Mouse (Mus musculus) CH12.LX (cell line): ENCODE results near the gene Srpr. TPM values are rescaled to one million over a fixed set of nuclear protein-coding genes. Genes with fewer than 3 reads are reported as not detected.

Experiments
- DNase-seq: peaks from one replicate; pipeline ENCODE4 v3.0.0-alpha.2; 2013; ENCODE audit errors: extremely low read depth
- H3K27ac ChIP-seq: 2 replicates; pipeline ENCODE4 v1.5.1; 2012; ENCODE audit warnings: low read depth, mild to moderate bottlenecking, control low read depth, moderate library complexity; ENCODE audit not compliant: insufficient read depth
- H3K27me3 ChIP-seq: replicated peaks from 2 replicates; pipeline ENCODE3; 2012; ENCODE audit warnings: inconsistent platforms
- H3K36me3 ChIP-seq, 2 experiments: replicated peaks in 1 of 2; 2 replicates each; pipeline versions ENCODE3 to v1.6.1; 2012; ENCODE audit warnings: inconsistent platforms in 1 of 2, low read length in 1 of 2, mild to moderate bottlenecking in 1 of 2, mixed read lengths in 1 of 2, moderate library complexity in 1 of 2; ENCODE audit not compliant: control insufficient read depth in 1 of 2, insufficient read depth in 1 of 2
- H3K4me1 ChIP-seq, 2 experiments: 2 replicates each; pipeline ENCODE4 v1.6.1; 2012; ENCODE audit warnings: inconsistent platforms in 1 of 2, moderate library complexity in 1 of 2; ENCODE audit not compliant: insufficient read depth in 2 of 2, control insufficient read depth in 1 of 2
- H3K4me2 ChIP-seq: 2 replicates; pipeline ENCODE4 v1.6.1; 2012; ENCODE audit warnings: low read depth, mild to moderate bottlenecking, control low read depth; ENCODE audit not compliant: poor library complexity, insufficient read depth, severe bottlenecking
- H3K4me3 ChIP-seq, 3 experiments: fragments of 150-350 bp in 1 of 3; sonication (generic) in 1 of 3; replicated peaks in 1 of 3; 2 replicates each; pipeline versions ENCODE3 to v1.5.1; 2011 to 2012; ENCODE audit warnings: low read depth in 2 of 3, low read length in 2 of 3, mild to moderate bottlenecking in 2 of 3, moderate library complexity in 2 of 3, control low read depth in 1 of 3, improper control_type of control experiment in 1 of 3, inconsistent platforms in 1 of 3, mixed read lengths in 1 of 3; ENCODE audit not compliant: poor library complexity in 1 of 3
- H3K79me2 ChIP-seq: replicated peaks from 2 replicates; pipeline ENCODE4 v1.6.1; 2012; ENCODE audit warnings: mild to moderate bottlenecking, moderate library complexity; ENCODE audit not compliant: control insufficient read depth, poor library complexity, insufficient read depth, severe bottlenecking; ENCODE audit errors: extremely low read depth
- H3K9ac ChIP-seq: 2 replicates; pipeline ENCODE4 v1.6.1; 2012; ENCODE audit warnings: low read depth, mild to moderate bottlenecking, control low read depth, moderate library complexity; ENCODE audit not compliant: insufficient read depth
- H3K9me3 ChIP-seq: replicated peaks from 2 replicates; pipeline ENCODE3; 2012; ENCODE audit warnings: low read length, inconsistent platforms, mixed read lengths
- CHD1 ChIP-seq: IDR thresholded peaks from 2 replicates; pipeline ENCODE4 v1.6.1; 2012; ENCODE audit warnings: low read depth, low read length, improper control_type of control experiment, inconsistent platforms
- GABPA ChIP-seq: IDR thresholded peaks from 2 replicates; pipeline ENCODE4 v1.6.1; 2012; ENCODE audit warnings: low read depth, low read length, improper control_type of control experiment, inconsistent platforms; ENCODE audit not compliant: insufficient replicate concordance
- HCFC1 ChIP-seq: IDR thresholded peaks from 2 replicates; pipeline ENCODE4 v1.6.1; 2012; ENCODE audit warnings: low read depth, mild to moderate bottlenecking, inconsistent platforms, low read length, improper control_type of control experiment
- IRF4 ChIP-seq: IDR thresholded peaks from 2 replicates; pipeline ENCODE4 v1.6.1; 2014; ENCODE audit warnings: low read depth, mild to moderate bottlenecking, inconsistent platforms, low read length, improper control_type of control experiment
- JUN ChIP-seq: IDR thresholded peaks from 2 replicates; pipeline ENCODE4 v1.6.1; 2011; ENCODE audit warnings: low read depth, mild to moderate bottlenecking, low read length, improper control_type of control experiment, moderate library complexity; ENCODE audit not compliant: insufficient read depth
- KAT2A ChIP-seq: IDR thresholded peaks from 2 replicates; pipeline ENCODE4 v1.6.1; 2012; ENCODE audit warnings: low read length, improper control_type of control experiment, inconsistent platforms; ENCODE audit not compliant: insufficient replicate concordance
- MAZ ChIP-seq: IDR thresholded peaks from 2 replicates; pipeline ENCODE4 v1.6.1; 2012; ENCODE audit warnings: low read depth, mild to moderate bottlenecking, inconsistent platforms, low read length, improper control_type of control experiment, moderate library complexity
- MXI1 ChIP-seq: IDR thresholded peaks from 2 replicates; pipeline ENCODE4 v1.6.1; 2011; ENCODE audit warnings: mild to moderate bottlenecking, low read depth, low read length, improper control_type of control experiment
- MYC ChIP-seq: IDR thresholded peaks from 2 replicates; pipeline ENCODE4 v1.6.1; 2011; ENCODE audit warnings: low read depth, mild to moderate bottlenecking, improper control_type of control experiment, low read length
- PAX5 ChIP-seq: IDR thresholded peaks from 2 replicates; pipeline ENCODE4 v1.6.1; 2012; ENCODE audit warnings: low read length, inconsistent platforms, mixed read lengths
- POLR2A ChIP-seq: IDR thresholded peaks from 2 replicates; pipeline ENCODE4 v1.6.1; 2011; ENCODE audit warnings: low read depth, mild to moderate bottlenecking, improper control_type of control experiment, low read length
- POLR2AphosphoS2 ChIP-seq: IDR thresholded peaks from 2 replicates; pipeline ENCODE4 v1.6.1; 2011; ENCODE audit warnings: low read depth, low read length, improper control_type of control experiment
- RAD21 ChIP-seq: IDR thresholded peaks from 2 replicates; pipeline ENCODE4 v1.6.1; 2011; ENCODE audit warnings: low read depth, mild to moderate bottlenecking, low read length, improper control_type of control experiment, moderate library complexity
- RCOR1 ChIP-seq: conservative IDR thresholded peaks from 2 replicates; pipeline ENCODE4 v1.6.1; 2012; ENCODE audit warnings: low read depth, mild to moderate bottlenecking, inconsistent platforms, low read length, improper control_type of control experiment
- TBP ChIP-seq: conservative IDR thresholded peaks from 2 replicates; pipeline ENCODE4 v1.6.1; 2011; ENCODE audit warnings: low read depth, low read length, improper control_type of control experiment
- USF1 ChIP-seq: IDR thresholded peaks from 2 replicates; pipeline ENCODE4 v1.6.1; 2014; ENCODE audit warnings: low read depth, mild to moderate bottlenecking, inconsistent platforms, low read length, improper control_type of control experiment
- USF2 ChIP-seq: conservative IDR thresholded peaks from 2 replicates; pipeline ENCODE4 v1.6.1; 2011; ENCODE audit warnings: low read depth, low read length, improper control_type of control experiment
- ZMIZ1 ChIP-seq: IDR thresholded peaks from 2 replicates; pipeline ENCODE4 v1.6.1; 2012; ENCODE audit warnings: low read depth, mild to moderate bottlenecking, inconsistent platforms, low read length, improper control_type of control experiment
- dilution Hi-C: fragments of 300-500 bp; cut with MboI; formaldehyde crosslinking; loops from 2 replicates; pipeline ENCODE4 v1.14.3; 2020; ENCODE audit warnings: low sequenced_read_pairs; ENCODE audit not compliant: extremely low pct_unique_long_range_greater_than_20kb, extremely low pct_ligation_motif_present
- in situ Hi-C: fragments of 300-500 bp; cut with MboI; formaldehyde crosslinking; loops from 3 replicates; pipeline ENCODE4 v1.14.3; 2019; ENCODE audit warnings: low sequenced_read_pairs, low pct_ligation_motif_present, low pct_unique_long_range_greater_than_20kb, mixed read lengths
- polyA plus RNA-seq: library from polyadenylated mRNA; unstranded; fragments of >175 nt; gene quantifications from 2 replicates; pipeline ENCODE4 v1.2.1, GENCODE M21; 2012; ENCODE audit warnings: low read depth; ENCODE audit not compliant: insufficient read length
- total RNA-seq, 2 experiments: library from RNA; depleted of rRNA; stranded (reverse); fragments of 300-350 nt in 1 of 2; fragments of >200 nt in 1 of 2; gene quantifications; 2 replicates each; pipeline ENCODE4 v1.2.3; 2012 to 2014

The Srpr gene
- total and polyA plus RNA-seq, 3 experiments: 38.2 to 95.0 (median 40.1) TPM

- dilution Hi-C loops: no loop called here
- H3K9ac ChIP-seq: no peak overlapping the region
Observed at GRCm38 (mm10) chr9:35257365-35257764, 57.4 kb downstream of the Srpr start.

DNA sequence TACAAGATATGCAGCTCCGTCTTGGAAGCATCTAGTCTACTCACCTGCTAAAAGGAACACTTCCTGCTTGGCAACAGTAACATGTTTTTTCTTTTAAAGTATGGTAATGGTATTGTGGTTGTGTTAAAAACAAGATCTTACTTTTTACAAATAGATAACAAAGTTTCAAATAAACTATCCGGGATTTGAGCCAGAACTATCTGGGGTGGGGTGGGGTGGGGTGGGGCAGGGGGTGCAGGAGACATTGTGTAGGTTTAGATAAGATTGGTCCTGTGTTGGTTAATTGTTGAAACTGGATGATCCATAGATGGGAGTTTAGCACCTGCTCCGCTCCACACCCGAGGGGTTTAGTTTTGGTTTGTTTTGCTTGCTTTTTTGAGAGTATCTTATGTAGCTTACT lies 62.4 kb downstream of the Srpr start:
- Histone ChIP-seq H3K4me1 (peaks cover 0 to 38% of the 10 kb centered on the region in 2 experiments; a peak in 2 of 4 replicates), H3K4me2 (no peak overlapping the region), H3K4me3 (no peak overlapping the region), H3K9ac (no peak overlapping the region), H3K79me2 (0 out of 2 replicates have a peak, but pooled peaks cover 6% of the 10 kb centered on the region), H3K36me3 (peaks cover 0 to 27% of the 10 kb centered on the region in 2 experiments), H3K27me3 (no peaks in the 10 kb centered on the region), H3K27ac (no peak overlapping the region), H3K9me3 (no peaks in the 10 kb centered on the region)
- in situ Hi-C loops (no loop called here), dilution Hi-C loops (no loop called here)
- no peak for DNase-seq
- no peak for TF ChIP-seq MYC
- TF ChIP-seq POLR2AphosphoS2: no peak
- TF ChIP-seq USF1: no peak
- no peak for TF ChIP-seq TBP
- TF ChIP-seq GABPA: no peak
- no peak for TF ChIP-seq RCOR1
- TF ChIP-seq USF2: no peak
- TF ChIP-seq KAT2A: no peak
- TF ChIP-seq HCFC1: no peak
- no peak for TF ChIP-seq MAZ
- no peak for TF ChIP-seq PAX5

More at GRCm38 (mm10) chr9:35257365-35257764, 57.4 kb downstream of the Srpr start:
- H3K4me3 ChIP-seq: no peak overlapping the region
- no peak overlapping the region for H3K4me2 ChIP-seq
- in situ Hi-C loops: no loop called here
- peaks cover 0 to 5% of the 10 kb centered on the region in 2 experiments; a peak in 1 of 4 replicates for H3K4me1 ChIP-seq
- no peaks in the 10 kb centered on the region for H3K9me3 ChIP-seq
- peaks cover 0 to 26% of the 10 kb centered on the region in 2 experiments for H3K36me3 ChIP-seq
- TF ChIP-seq GABPA: no peak
- no peak for TF ChIP-seq CHD1
- TF ChIP-seq JUN: no peak
- no peak for TF ChIP-seq IRF4
- no peak for TF ChIP-seq POLR2A
- no peak for TF ChIP-seq POLR2AphosphoS2
- no peak for TF ChIP-seq KAT2A
- TF ChIP-seq USF2: no peak
- no peak for TF ChIP-seq MXI1
- TF ChIP-seq USF1: no peak
- TF ChIP-seq ZMIZ1: no peak
- TF ChIP-seq RAD21: no peak
- no peaks in the 10 kb centered on the region for H3K27me3 ChIP-seq
- H3K27ac ChIP-seq: no peak overlapping the region
- no peaks in the 10 kb centered on the region for H3K79me2 ChIP-seq
- no peak for DNase-seq
